Mouse (Mus musculus) olfactory bulb, adult 2 months (tissue): ENCODE measurements around the gene Csrp3.

Experiments used
- CTCF ChIP-seq: fragments of 200-500 bp; IDR thresholded peaks from 2 replicates; pipeline ENCODE4 v1.5.1; 2012; ENCODE audit warnings: low read depth, mild to moderate bottlenecking, low read length, moderate library complexity; ENCODE audit not compliant: insufficient read depth
- POLR2A ChIP-seq: fragments of 200-500 bp; IDR thresholded peaks from 2 replicates; pipeline ENCODE4 v1.6.1; 2012; ENCODE audit warnings: mild to moderate bottlenecking, low read depth, low read length, moderate library complexity; ENCODE audit not compliant: insufficient read depth

GRCm38 (mm10) chr7:48824671-48825070, 23.2 kb downstream of the Csrp3 start:
- TF ChIP-seq POLR2A = no peak
- TF ChIP-seq CTCF = no peak
